Mouse (Mus musculus): Measurements from ENCODE around the gene Hecw2. TPM values are rescaled to one million over a fixed set of nuclear protein-coding genes. Genes with fewer than 3 reads are reported as not detected.

Gene Hecw2
- polyA plus RNA-seq, 1 experiment from 2014 or later, result 8.4 TPM

- ATAC-seq, result peak; percentile 97
- no peaks in the 10 kb centered on the region for H3K9me3 ChIP-seq (replicated peaks; ENCODE audit: control insufficient read depth, low read length, poor library complexity, severe bottlenecking)
- WGBS, result 3% methylated on average over 10 of the region's 10 CpGs
- H3K4me1 ChIP-seq (ENCODE audit: control insufficient read depth, insufficient read depth, low read length), result peaks cover 11% of the 10 kb centered on the region
- peak overlapping the region; percentile 31 for H3K4me2 ChIP-seq (ENCODE audit: low read length)
- H3K9ac ChIP-seq (ENCODE audit: low read depth, low read length), result no peak overlapping the region
- H3K36me3 ChIP-seq (ENCODE audit: control insufficient read depth, insufficient read depth, low read length), result peaks cover 3% of the 10 kb centered on the region; the same call in 1 of the 2 replicates
- 0 out of 2 replicates have a peak overlapping the region, but pooled peaks have one; percentile 5 for H3K27ac ChIP-seq (ENCODE audit: low read length)
- no peak overlapping the region for H3K4me3 ChIP-seq (ENCODE audit: low read depth, low read length)
- H3K27me3 ChIP-seq (ENCODE audit: control insufficient read depth, insufficient read depth, low read depth, low read length), result no peaks in the 10 kb centered on the region; the same call in 1 of the 2 replicates
Observed at GRCm38 (mm10) chr1:53823687-53824445, 371.1 kb downstream of the Hecw2 start.

DNA sequence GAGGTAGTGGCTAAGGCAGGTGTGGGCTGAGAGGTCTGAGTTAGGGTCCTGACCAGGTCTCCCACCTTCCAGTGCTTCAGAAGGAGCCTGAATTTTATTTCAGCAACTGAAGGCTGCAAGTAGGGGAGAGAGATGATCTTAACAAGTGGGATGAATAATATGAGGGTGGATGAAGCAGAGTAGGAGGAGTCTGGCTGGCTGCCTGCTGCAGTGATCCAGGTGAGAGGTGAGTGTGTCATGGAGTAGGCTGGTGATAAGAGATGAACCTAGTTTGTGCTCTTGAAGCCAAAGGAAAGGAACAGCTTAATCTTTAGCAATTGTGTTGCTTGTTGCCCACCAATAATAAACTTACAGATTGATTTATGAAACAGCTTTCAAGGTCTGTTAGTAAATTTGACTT lies 373.0 kb downstream of the Hecw2 start:
- Histone ChIP-seq H3K27me3 (ENCODE audit: control insufficient read depth, insufficient read depth, low read depth, low read length) (no peaks in the 10 kb centered on the region; the same call in 1 of the 2 replicates), H3K9me3 (replicated peaks; ENCODE audit: control insufficient read depth, low read length, poor library complexity, severe bottlenecking) (no peaks in the 10 kb centered on the region), H3K27ac (ENCODE audit: low read length) (no peak overlapping the region), H3K4me2 (ENCODE audit: low read length) (no peak overlapping the region), H3K36me3 (ENCODE audit: control insufficient read depth, insufficient read depth, low read length) (peaks cover 3% of the 10 kb centered on the region; the same call in 1 of the 2 replicates), H3K9ac (ENCODE audit: low read depth, low read length) (no peak overlapping the region), H3K4me1 (ENCODE audit: control insufficient read depth, insufficient read depth, low read length) (peaks cover 11% of the 10 kb centered on the region), H3K4me3 (ENCODE audit: low read depth, low read length) (no peak overlapping the region)
- no peak for ATAC-seq

- H3K9ac ChIP-seq (ENCODE audit: low read depth, low read length), result no peak overlapping the region
- H3K9me3 ChIP-seq (replicated peaks; ENCODE audit: control insufficient read depth, low read length, poor library complexity, severe bottlenecking), result no peaks in the 10 kb centered on the region
- H3K4me3 ChIP-seq (ENCODE audit: low read depth, low read length), result no peak overlapping the region
- 62% methylated on average over 5 of the region's 5 CpGs for WGBS
- no peak overlapping the region for H3K27ac ChIP-seq (ENCODE audit: low read length)
- no peaks in the 10 kb centered on the region; the same call in 1 of the 2 replicates for H3K27me3 ChIP-seq (ENCODE audit: control insufficient read depth, insufficient read depth, low read depth, low read length)
- peaks cover 11% of the 10 kb centered on the region for H3K4me1 ChIP-seq (ENCODE audit: control insufficient read depth, insufficient read depth, low read length)
- no peak overlapping the region for H3K4me2 ChIP-seq (ENCODE audit: low read length)
- H3K36me3 ChIP-seq (ENCODE audit: control insufficient read depth, insufficient read depth, low read length), result no peaks in the 10 kb centered on the region; the same call in 1 of the 2 replicates
- no peak for ATAC-seq
Observed at GRCm38 (mm10) chr1:53820041-53820632, 374.8 kb downstream of the Hecw2 start.

DNA sequence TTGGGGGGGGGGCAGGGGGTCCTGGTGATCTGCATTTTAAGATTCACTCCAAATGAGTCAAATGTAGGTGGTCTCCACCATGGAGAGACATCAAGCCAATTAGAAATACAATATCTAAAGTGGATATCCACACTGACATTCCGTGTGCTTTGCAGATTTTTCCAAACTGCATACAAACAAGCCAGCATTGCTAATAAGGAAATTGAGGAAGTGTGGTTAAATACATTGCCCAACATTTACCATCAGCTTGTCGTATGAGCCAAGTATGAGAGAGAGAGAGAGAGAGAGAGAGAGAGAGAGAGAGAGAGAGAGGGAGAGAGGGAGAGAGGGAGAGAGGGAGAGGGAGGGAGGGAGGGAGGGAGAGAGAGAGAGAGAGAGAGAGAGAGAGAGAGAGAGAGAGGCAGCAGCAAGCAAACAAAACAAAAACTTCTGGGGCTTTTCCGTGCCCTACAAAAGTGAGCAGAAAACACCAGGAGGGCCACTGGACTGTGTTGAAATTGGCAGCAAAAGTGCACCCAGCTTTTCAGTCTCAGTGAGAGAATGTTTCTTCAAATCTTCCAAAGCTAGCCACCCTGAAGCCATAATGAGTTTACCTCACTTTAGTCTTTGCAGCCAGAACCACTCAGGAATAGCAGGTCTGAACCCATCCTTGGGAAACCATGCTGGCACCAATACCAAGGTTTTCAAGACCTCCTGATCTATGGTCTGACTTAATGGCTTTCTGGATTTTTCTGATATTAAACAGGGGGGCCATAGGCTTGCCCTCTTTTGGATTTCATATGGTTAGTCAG lies 376.7 kb downstream of the Hecw2 start:
- Histone ChIP-seq H3K9ac (ENCODE audit: low read depth, low read length) (no peak overlapping the region), H3K4me2 (ENCODE audit: low read length) (no peak overlapping the region), H3K27ac (ENCODE audit: low read length) (no peak overlapping the region), H3K27me3 (ENCODE audit: control insufficient read depth, insufficient read depth, low read depth, low read length) (no peaks in the 10 kb centered on the region; the same call in 1 of the 2 replicates), H3K4me1 (ENCODE audit: control insufficient read depth, insufficient read depth, low read length) (peaks cover 1% of the 10 kb centered on the region), H3K4me3 (ENCODE audit: low read depth, low read length) (no peak overlapping the region), H3K9me3 (replicated peaks; ENCODE audit: control insufficient read depth, low read length, poor library complexity, severe bottlenecking) (no peaks in the 10 kb centered on the region), H3K36me3 (ENCODE audit: control insufficient read depth, insufficient read depth, low read length) (no peaks in the 10 kb centered on the region)
- no peak for ATAC-seq
- WGBS, result 60% methylated on average over 3 of the region's 3 CpGs

DNA sequence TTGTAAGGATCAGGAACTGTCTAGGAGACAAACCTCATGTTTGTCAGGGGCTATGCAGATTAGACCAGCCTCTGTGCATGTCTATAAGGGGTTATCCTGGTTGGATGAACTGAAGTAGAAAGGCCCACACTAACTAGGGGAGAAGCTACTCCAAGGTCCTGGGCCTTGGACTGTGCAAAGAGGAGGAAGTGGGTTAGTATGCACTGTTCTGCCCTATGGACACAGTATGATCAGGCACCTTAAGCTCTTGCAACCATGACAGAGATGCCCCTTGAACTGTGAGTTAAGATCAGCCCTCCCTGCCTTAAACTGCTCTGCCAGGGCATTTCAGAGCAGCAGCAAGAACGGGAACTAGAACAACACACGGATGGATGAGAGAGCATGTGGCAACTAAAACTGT lies 378.6 kb downstream of the Hecw2 start:
- H3K4me2 ChIP-seq (ENCODE audit: low read length), result no peak overlapping the region
- 93% methylated on average over 2 of the region's 2 CpGs for WGBS
- no peak for ATAC-seq
- H3K36me3 ChIP-seq (ENCODE audit: control insufficient read depth, insufficient read depth, low read length), result peaks cover 4% of the 10 kb centered on the region
- H3K27ac ChIP-seq (ENCODE audit: low read length), result no peak overlapping the region
- no peaks in the 10 kb centered on the region for H3K4me1 ChIP-seq (ENCODE audit: control insufficient read depth, insufficient read depth, low read length)
- no peak overlapping the region for H3K9ac ChIP-seq (ENCODE audit: low read depth, low read length)
- no peaks in the 10 kb centered on the region for H3K27me3 ChIP-seq (ENCODE audit: control insufficient read depth, insufficient read depth, low read depth, low read length)
- no peaks in the 10 kb centered on the region for H3K9me3 ChIP-seq (replicated peaks; ENCODE audit: control insufficient read depth, low read length, poor library complexity, severe bottlenecking)
- no peak overlapping the region for H3K4me3 ChIP-seq (ENCODE audit: low read depth, low read length)

DNA sequence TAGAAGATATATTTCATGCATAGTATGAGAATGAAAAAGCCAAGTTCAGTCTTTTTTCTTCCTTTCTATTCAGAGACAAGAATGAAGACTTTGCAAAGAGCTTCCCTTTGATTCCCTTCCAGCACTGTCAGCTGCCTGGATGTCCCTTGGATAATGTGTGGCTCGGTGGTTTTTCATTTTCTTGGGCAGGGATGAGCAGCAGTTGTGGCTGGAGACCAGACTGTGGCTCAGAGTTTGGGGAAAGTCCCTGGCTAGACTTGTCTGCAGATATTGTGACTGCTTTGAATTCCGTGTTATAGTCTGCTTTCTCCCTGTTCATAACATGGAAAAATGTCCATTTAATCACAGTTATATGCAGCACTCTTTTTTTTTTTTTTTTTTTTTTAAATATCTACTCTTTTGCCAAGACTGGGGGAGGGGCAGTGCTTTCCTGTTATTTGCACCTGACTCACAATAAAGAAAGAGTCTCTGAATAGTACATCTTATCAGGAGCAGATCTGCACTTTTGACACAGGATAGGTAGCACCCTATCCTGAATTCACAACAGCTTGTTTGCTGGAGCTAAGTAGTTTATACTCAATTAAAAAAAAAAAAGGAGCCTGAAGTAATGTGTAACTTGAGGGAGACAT lies 380.8 kb downstream of the Hecw2 start:
- Histone ChIP-seq H3K9me3 (replicated peaks; ENCODE audit: control insufficient read depth, low read length, poor library complexity, severe bottlenecking) (no peaks in the 10 kb centered on the region), H3K27ac (ENCODE audit: low read length) (no peak overlapping the region), H3K27me3 (ENCODE audit: control insufficient read depth, insufficient read depth, low read depth, low read length) (no peaks in the 10 kb centered on the region), H3K4me2 (ENCODE audit: low read length) (no peak overlapping the region), H3K9ac (ENCODE audit: low read depth, low read length) (no peak overlapping the region), H3K4me1 (ENCODE audit: control insufficient read depth, insufficient read depth, low read length) (no peaks in the 10 kb centered on the region), H3K4me3 (ENCODE audit: low read depth, low read length) (no peak overlapping the region), H3K36me3 (ENCODE audit: control insufficient read depth, insufficient read depth, low read length) (peaks cover 4% of the 10 kb centered on the region)
- no peak for ATAC-seq
- 58% methylated on average over 2 of the region's 2 CpGs for WGBS

DNA sequence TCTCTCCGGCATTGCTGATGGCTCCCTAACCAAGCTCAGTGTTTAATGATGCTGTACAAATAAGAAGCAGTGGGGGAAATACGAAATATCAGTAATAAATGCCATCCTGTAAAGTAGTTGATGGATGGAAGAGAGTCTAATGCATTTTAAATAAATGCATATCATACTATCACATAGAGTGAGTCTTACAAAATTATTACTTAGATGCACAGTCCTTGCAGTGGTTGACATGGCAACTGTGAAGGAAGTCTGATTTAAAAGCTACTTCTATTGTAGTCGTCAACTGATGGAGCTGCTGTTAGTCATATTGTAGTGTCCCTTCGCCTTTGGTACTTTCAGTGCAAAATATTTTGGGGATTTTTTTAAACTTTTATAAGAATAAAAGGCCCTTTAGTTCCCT lies 383.0 kb downstream of the Hecw2 start:
- Histone ChIP-seq H3K27me3 (ENCODE audit: control insufficient read depth, insufficient read depth, low read depth, low read length) (no peaks in the 10 kb centered on the region), H3K4me1 (ENCODE audit: control insufficient read depth, insufficient read depth, low read length) (no peaks in the 10 kb centered on the region), H3K4me2 (ENCODE audit: low read length) (no peak overlapping the region), H3K27ac (ENCODE audit: low read length) (no peak overlapping the region), H3K4me3 (ENCODE audit: low read depth, low read length) (no peak overlapping the region), H3K9ac (ENCODE audit: low read depth, low read length) (no peak overlapping the region), H3K9me3 (replicated peaks; ENCODE audit: control insufficient read depth, low read length, poor library complexity, severe bottlenecking) (no peaks in the 10 kb centered on the region), H3K36me3 (ENCODE audit: control insufficient read depth, insufficient read depth, low read length) (peaks cover 4% of the 10 kb centered on the region)
- ATAC-seq, result 0 out of 2 replicates have a peak, but pooled peaks have one; percentile 25
- 87% methylated on average over 4 of the region's 4 CpGs for WGBS

GRCm38 (mm10) chr1:53808229-53808628 lies 386.7 kb downstream of the Hecw2 start:
- Histone ChIP-seq H3K4me2 (ENCODE audit: low read length) (no peak overlapping the region), H3K36me3 (ENCODE audit: control insufficient read depth, insufficient read depth, low read length) (peaks cover 4% of the 10 kb centered on the region), H3K4me1 (ENCODE audit: control insufficient read depth, insufficient read depth, low read length) (no peaks in the 10 kb centered on the region), H3K4me3 (ENCODE audit: low read depth, low read length) (no peak overlapping the region), H3K27me3 (ENCODE audit: control insufficient read depth, insufficient read depth, low read depth, low read length) (no peaks in the 10 kb centered on the region), H3K9me3 (replicated peaks; ENCODE audit: control insufficient read depth, low read length, poor library complexity, severe bottlenecking) (no peaks in the 10 kb centered on the region), H3K27ac (ENCODE audit: low read length) (no peak overlapping the region), H3K9ac (ENCODE audit: low read depth, low read length) (no peak overlapping the region)
- no peak for ATAC-seq
- WGBS, result 83% methylated on average over 2 of the region's 2 CpGs

Measured in midbrain, embryonic 16.5 days (tissue).